8 mouse cellular contexts compared by ENCODE assay signal in genomic region chr17:31058745-31059085, GRCm38 (mm10). TPM values are rescaled to one million over a fixed set of nuclear protein-coding genes. Genes with fewer than 3 reads are reported as not detected.
DNase-seq lines count a peak whose midpoint lies in the region; ATAC-seq and TF ChIP-seq lines count a peak whose summit lies in the region.

No protein-coding gene starts in this region.

- peak; percentile 62 for ATAC-seq in forebrain, embryonic 14.5 days
- ATAC-seq in hindbrain, embryonic 12.5 days (ENCODE audit: low FRiP score) = peak; percentile 29; the same call in 1 of the 2 replicates

- no peak for TF ChIP-seq POLR2A in brain, embryonic 14.5 days (IDR thresholded peaks at IDR 0.05; ENCODE audit: borderline replicate concordance, extremely low read depth, insufficient read depth, insufficient read length, poor library complexity, severe bottlenecking)

- 0 out of 2 replicates have a peak, but pooled peaks cover under 1% of the 10 kb centered on the region for H3K9me3 ChIP-seq in forebrain, embryonic 14.5 days (replicated peaks; ENCODE audit: control insufficient read depth, low read length)
- H3K9me3 ChIP-seq in hindbrain, embryonic 12.5 days (replicated peaks) = peaks cover 2% of the 10 kb centered on the region; the same call in 1 of the 2 replicates

- 2% methylated on average over 13 of the region's 13 CpGs for WGBS in forebrain, embryonic 14.5 days
- 3% methylated on average over 13 of the region's 13 CpGs for WGBS in hindbrain, embryonic 12.5 days

- H3K27ac ChIP-seq in forebrain, embryonic 14.5 days (ENCODE audit: low read depth, low read length) = peak overlapping the region; percentile 85
- H3K27ac ChIP-seq in hindbrain, embryonic 12.5 days = peak overlapping the region; percentile 80

- peak overlapping the region; percentile 92 for H3K4me2 ChIP-seq in forebrain, embryonic 14.5 days (ENCODE audit: low read length)
- H3K4me2 ChIP-seq in hindbrain, embryonic 12.5 days (replicated peaks) = peak overlapping the region; percentile 93

- H3K9ac ChIP-seq in forebrain, embryonic 14.5 days (ENCODE audit: low read length) = peak overlapping the region; percentile 78; the same call in 1 of the 2 replicates
- H3K9ac ChIP-seq in hindbrain, embryonic 12.5 days = peak overlapping the region; percentile 71

- peaks cover 4% of the 10 kb centered on the region; the same call in 1 of the 2 replicates for H3K27me3 ChIP-seq in forebrain, embryonic 14.5 days (replicated peaks; ENCODE audit: control insufficient read depth, insufficient read depth, low read length)
- peaks cover 16% of the 10 kb centered on the region for H3K27me3 ChIP-seq in hindbrain, embryonic 12.5 days

- TF ChIP-seq CTCF in brain, embryonic 14.5 days (IDR thresholded peaks at IDR 0.05; ENCODE audit: borderline replicate concordance, extremely low read depth, insufficient read depth, insufficient read length) = no peak

- peak; percentile 94 for DNase-seq in CD4-positive, CD25-positive, alpha-beta regulatory T cell, adult 2 months (ENCODE audit: low read depth, low spot score)
- peak; percentile 94 for DNase-seq in brain, embryonic 14.5 days (ENCODE audit: low read depth)
- DNase-seq in forebrain, embryonic 14.5 days (ENCODE audit: low spot score) = peak; percentile 91
- peak; percentile 64 to 86 for DNase-seq in layer of hippocampus, postnatal 14 days (ENCODE audit: low spot score in 2 of 2)
- DNase-seq in lung, postnatal 10 days = peak; percentile 80
- peak; percentile 90 for DNase-seq in retina, postnatal 1 day
- no peak for DNase-seq in ovary, postnatal 14 days (ENCODE audit: low spot score)

- peaks cover 10% of the 10 kb centered on the region for H3K4me1 ChIP-seq in forebrain, embryonic 14.5 days (ENCODE audit: control insufficient read depth, insufficient read depth, low read length)
- H3K4me1 ChIP-seq in hindbrain, embryonic 12.5 days = peaks cover 27% of the 10 kb centered on the region

- peak overlapping the region; percentile 62 for H3K4me3 ChIP-seq in forebrain, embryonic 14.5 days (ENCODE audit: low read depth, low read length)
- peak overlapping the region; percentile 60 for H3K4me3 ChIP-seq in hindbrain, embryonic 12.5 days

- no peaks in the 10 kb centered on the region for H3K36me3 ChIP-seq in forebrain, embryonic 14.5 days (ENCODE audit: control insufficient read depth, insufficient read depth, low read length)
- no peaks in the 10 kb centered on the region for H3K36me3 ChIP-seq in hindbrain, embryonic 12.5 days

RNA-seq across cellular contexts. Expression of gene Abcg1, which starts 1.2 kb away (rescaled TPM):
- 8.7 and 12.8 TPM in 2 replicates for polyA plus RNA-seq in brain, embryonic 14.5 days (2012; rRNA removed)
- polyA plus RNA-seq in forebrain, embryonic 14.5 days (2014; fragmentation: Nextera tagmentation; extraction: Ambion mirVana) = 16.8 and 19.7 TPM in 2 replicates
- 15.3 and 17.5 TPM in 2 replicates for polyA plus RNA-seq in hindbrain, embryonic 12.5 days (2016; fragmentation: Nextera tagmentation; extraction: Ambion mirVana)
- total RNA-seq in layer of hippocampus, postnatal 14 days (2021) = 10 to 100 TPM; 37.4 to 40.6 TPM
